In the genomic region with DNA sequence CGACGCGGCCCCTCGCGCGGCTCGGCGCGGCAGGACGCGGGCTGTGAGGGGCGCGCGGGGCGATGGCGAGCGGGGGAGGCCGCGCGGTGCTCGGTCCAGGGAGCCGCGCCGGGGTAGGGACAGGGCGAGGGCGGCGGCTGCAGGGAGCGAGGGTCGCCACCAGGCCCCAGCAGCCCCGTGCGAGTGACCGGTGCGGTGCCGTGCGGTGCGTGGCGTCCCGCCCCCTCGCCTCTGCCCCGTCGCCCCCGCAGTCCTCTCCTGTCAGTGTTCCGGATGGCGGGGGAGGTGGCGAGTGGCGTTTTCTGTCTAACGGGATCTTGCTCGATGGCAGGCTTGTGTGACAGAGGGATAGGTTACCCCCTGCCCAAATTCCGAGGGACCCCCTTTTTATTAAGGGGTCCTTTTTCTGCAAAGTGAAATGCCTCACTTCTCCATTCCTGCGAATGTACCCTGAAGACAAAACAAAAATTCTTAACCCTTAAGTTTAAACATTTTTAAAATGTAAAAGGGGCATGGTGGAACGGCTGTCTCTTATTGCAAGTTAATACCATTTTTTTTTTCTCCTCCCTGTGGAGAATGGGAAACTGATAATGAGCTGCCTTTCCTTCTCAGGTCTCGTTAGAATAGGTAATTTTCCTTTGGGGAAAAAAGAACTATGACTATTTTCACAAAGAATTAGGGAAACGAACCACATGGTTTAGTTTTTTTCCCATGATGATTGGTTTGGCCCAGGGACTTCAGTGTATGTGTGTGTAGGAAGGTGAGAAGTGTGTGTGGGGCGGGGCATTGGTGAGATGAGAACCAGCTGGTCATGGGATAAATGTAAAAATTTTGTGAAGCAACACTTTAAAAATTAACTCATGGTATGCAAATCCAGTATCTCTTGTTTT, we compare ENCODE assay signal across 8 mouse cellular contexts. TPM values are rescaled to one million over a fixed set of nuclear protein-coding genes. Genes with fewer than 3 reads are reported as not detected.
DNase-seq lines count a peak whose midpoint lies in the region; ATAC-seq and TF ChIP-seq lines count a peak whose summit lies in the region.

No protein-coding gene starts in this region.

- H3K27ac ChIP-seq in liver, embryonic 11.5 days (ENCODE audit: low read depth, low read length): peak overlapping the region; percentile 79

- peak overlapping the region; percentile 54 for H3ac ChIP-seq in myocyte (ENCODE audit: control insufficient read depth, insufficient read length)

- H3K4me2 ChIP-seq in liver, embryonic 11.5 days: peak overlapping the region; percentile 64
- H3K4me2 ChIP-seq in myocyte (ENCODE audit: low read depth): peak overlapping the region; percentile 78

- H3K36me3 ChIP-seq in liver, embryonic 11.5 days (ENCODE audit: control insufficient read depth, insufficient read depth, low read length): no peaks in the 10 kb centered on the region
- no peaks in the 10 kb centered on the region for H3K36me3 ChIP-seq in myocyte (ENCODE audit: control insufficient read depth, insufficient read depth)

- no peak for TF ChIP-seq POLR2A in myocyte (IDR thresholded peaks at IDR 0.05; ENCODE audit: insufficient read length, low read depth)

- ATAC-seq in liver, embryonic 11.5 days (replicated peaks; ENCODE audit: low FRiP score): peak; percentile 70

- peak overlapping the region; percentile 78 for H3K9ac ChIP-seq in liver, embryonic 11.5 days (ENCODE audit: low read depth, low read length)

- peak overlapping the region; percentile 64 for H3K4me3 ChIP-seq in liver, embryonic 11.5 days (ENCODE audit: low read depth, low read length)
- H3K4me3 ChIP-seq in myocyte: peak overlapping the region; percentile 73

- H3K79me2 ChIP-seq in myocyte (ENCODE audit: control insufficient read depth, insufficient read depth): peaks cover 39% of the 10 kb centered on the region

- WGBS in liver, embryonic 11.5 days: under 1% methylated on average over 51 of the region's 54 CpGs

- DNase-seq in B cell, adult 2 months: peak; percentile 50
- DNase-seq in Muller cell, postnatal 12 days (ENCODE audit: inconsistent ontology term): peak; percentile 57
- DNase-seq in cerebellum, postnatal 25 days: peak; percentile 73 to 79
- DNase-seq in frontal cortex, postnatal 36 days (ENCODE audit: low spot score in 2 of 2): peak; percentile 43 to 79
- peak; percentile 16 to 19 for DNase-seq in kidney, adult 8-10 months
- DNase-seq in liver, embryonic 11.5 days (ENCODE audit: low spot score): no peak
- DNase-seq in thymus, postnatal 14 days: peak; percentile 65

- peaks cover 2% of the 10 kb centered on the region for H3K4me1 ChIP-seq in liver, embryonic 11.5 days (replicated peaks; ENCODE audit: control insufficient read depth, insufficient read depth, low read length)

- H3K9me3 ChIP-seq in liver, embryonic 11.5 days (ENCODE audit: control insufficient read depth, low read length): no peaks in the 10 kb centered on the region

- no peaks in the 10 kb centered on the region for H3K27me3 ChIP-seq in liver, embryonic 11.5 days (replicated peaks; ENCODE audit: control insufficient read depth, insufficient read depth, low read length)
- H3K27me3 ChIP-seq in myocyte (ENCODE audit: control insufficient read depth, insufficient read depth, insufficient read length): no peaks in the 10 kb centered on the region

TF ChIP-seq in myocyte, 11 proteins besides CTCF, POLR2A, EP300 and RAD21:
- TF ChIP-seq MYOG (IDR thresholded peaks at IDR 0.05; ENCODE audit: control insufficient read depth in 1 of 3, insufficient read depth in 1 of 3, insufficient read length in 2 of 3, low read depth in 2 of 3) (peak in 1 of 3 experiments; percentile 18), MAX (IDR thresholded peaks at IDR 0.05; ENCODE audit: low read depth) (no peak), MYOD1 (IDR thresholded peaks at IDR 0.05; ENCODE audit: control insufficient read depth in 1 of 3, insufficient read length in 2 of 3, low read depth in 2 of 3) (peak in 1 of 3 experiments; percentile 21), CEBPB (IDR thresholded peaks at IDR 0.05; ENCODE audit: insufficient read depth, poor library complexity, severe bottlenecking) (no peak), E2F4 (IDR thresholded peaks at IDR 0.05; ENCODE audit: insufficient read depth) (no peak)

RNA-seq across cellular contexts. Expression of a gene that starts 0.8 kb away (rescaled TPM):
- polyA plus RNA-seq in liver, embryonic 11.5 days (2014; fragmentation: Nextera tagmentation; extraction: Ambion mirVana): 20.2 and 21.5 TPM in 2 replicates
- polyA plus RNA-seq in myocyte (2012; fragmentation: generic; extraction: Trizol): 6.7 TPM
